Mouse (Mus musculus): ENCODE data around the gene Olfr125.

The Olfr125 gene

GRCm38 (mm10) chr17:37832649-37833048 lies at the start of gene Olfr125:
Gene Olfr125 (plus strand): TSS chr17:37832949.
- no peak for DNase-seq

- DNase-seq: no peak
Measured at GRCm38 (mm10) chr17:37793229-37793628, 39.5 kb upstream of the Olfr125 start, which contains the start of gene Olfr123. Gene Olfr123 (plus strand): TSS chr17:37793529.

GRCm38 (mm10) chr17:37799588-37799987 lies 33.2 kb upstream of the Olfr125 start, which contains the start of gene Olfr124:
Gene Olfr124 (plus strand): TSS chr17:37799888.
- no peak for DNase-seq

- no peak for DNase-seq
Measured at GRCm38 (mm10) chr17:37847183-37847582, 14.4 kb downstream of the Olfr125 start, which contains the start of gene Olfr126. Gene Olfr126 (plus strand): TSS chr17:37847483.

GRCm38 (mm10) chr17:37863901-37864300 lies 31.2 kb downstream of the Olfr125 start:
- DNase-seq: no peak

GRCm38 (mm10) chr17:37869676-37870205 lies 37.0 kb downstream of the Olfr125 start:
- DNase-seq: no peak

- DNase-seq: no peak
Measured at GRCm38 (mm10) chr17:37873830-37874229, 41.1 kb downstream of the Olfr125 start.

Data from cerebellum, postnatal 25 days (tissue).